Mouse (Mus musculus): ENCODE measurements around the gene Midn.

The Midn gene

GRCm38 (mm10) chr10:80167460-80168037 is 19.5 kb downstream of the Midn start:
- peak; percentile 41; the same call in 1 of the 2 replicates for TF ChIP-seq GATA4 (IDR thresholded peaks at IDR 0.05; ENCODE audit: insufficient replicate concordance, low read length)

- TF ChIP-seq GATA4 (IDR thresholded peaks at IDR 0.05; ENCODE audit: insufficient replicate concordance, low read length): no peak
These were observed 20.1 kb downstream of the Midn start for GRCm38 (mm10) chr10:80168038-80168661.

- TF ChIP-seq GATA4 (IDR thresholded peaks at IDR 0.05; ENCODE audit: insufficient replicate concordance, low read length): no peak
These were observed 21.0 kb downstream of the Midn start for GRCm38 (mm10) chr10:80169070-80169469.

- no peak for TF ChIP-seq GATA4 (IDR thresholded peaks at IDR 0.05; ENCODE audit: insufficient replicate concordance, low read length)
These were observed 21.6 kb downstream of the Midn start for GRCm38 (mm10) chr10:80169651-80170050.

GRCm38 (mm10) chr10:80170052-80170451 is 22.0 kb downstream of the Midn start:
- no peak for TF ChIP-seq GATA4 (IDR thresholded peaks at IDR 0.05; ENCODE audit: insufficient replicate concordance, low read length)

- no peak for TF ChIP-seq GATA4 (IDR thresholded peaks at IDR 0.05; ENCODE audit: insufficient replicate concordance, low read length)
These were observed 22.5 kb downstream of the Midn start for GRCm38 (mm10) chr10:80170601-80171021.

GRCm38 (mm10) chr10:80171252-80171651 is 23.2 kb downstream of the Midn start:
- TF ChIP-seq GATA4 (IDR thresholded peaks at IDR 0.05; ENCODE audit: insufficient replicate concordance, low read length): no peak

- TF ChIP-seq GATA4 (IDR thresholded peaks at IDR 0.05; ENCODE audit: insufficient replicate concordance, low read length): no peak
These were observed 23.9 kb downstream of the Midn start for GRCm38 (mm10) chr10:80171760-80172526.

- TF ChIP-seq GATA4 (IDR thresholded peaks at IDR 0.05; ENCODE audit: insufficient replicate concordance, low read length): peak; percentile 25; the same call in 1 of the 2 replicates
These were observed 24.6 kb downstream of the Midn start, which contains the start of gene 1600002K03Rik for GRCm38 (mm10) chr10:80172527-80173292. TSS of gene 1600002K03Rik (plus strand) at chr10:80172944.

GRCm38 (mm10) chr10:80173358-80173757 is 25.3 kb downstream of the Midn start:
- TF ChIP-seq GATA4 (IDR thresholded peaks at IDR 0.05; ENCODE audit: insufficient replicate concordance, low read length): no peak

- TF ChIP-seq GATA4 (IDR thresholded peaks at IDR 0.05; ENCODE audit: insufficient replicate concordance, low read length): no peak
These were observed 26.0 kb downstream of the Midn start for GRCm38 (mm10) chr10:80173955-80174640.

- no peak for TF ChIP-seq GATA4 (IDR thresholded peaks at IDR 0.05; ENCODE audit: insufficient replicate concordance, low read length)
These were observed 26.6 kb downstream of the Midn start for GRCm38 (mm10) chr10:80174705-80175104.

GRCm38 (mm10) chr10:80175536-80176269 is 27.6 kb downstream of the Midn start:
- no peak for TF ChIP-seq GATA4 (IDR thresholded peaks at IDR 0.05; ENCODE audit: insufficient replicate concordance, low read length)

- TF ChIP-seq GATA4 (IDR thresholded peaks at IDR 0.05; ENCODE audit: insufficient replicate concordance, low read length): no peak
These were observed 28.3 kb downstream of the Midn start for GRCm38 (mm10) chr10:80176270-80176834.
